Mouse (Mus musculus) olfactory bulb, adult 2 months (tissue): ENCODE data around the gene Lrguk. TPM values are rescaled to one million over a fixed set of nuclear protein-coding genes. Genes with fewer than 3 reads are reported as not detected.

Source experiments
- H3K27ac ChIP-seq: fragments of 200-500 bp; 2 replicates; pipeline ENCODE4 v1.5.1; 2012; ENCODE audit warnings: low read depth, low read length; ENCODE audit not compliant: insufficient read depth
- H3K4me1 ChIP-seq: fragments of 200-500 bp; 2 replicates; pipeline ENCODE4 v1.6.1; 2012; ENCODE audit warnings: low read length; ENCODE audit not compliant: control insufficient read depth, insufficient read depth
- H3K4me3 ChIP-seq: fragments of 200-500 bp; 2 replicates; pipeline ENCODE4 v1.5.1; 2012; ENCODE audit warnings: mild to moderate bottlenecking, low read depth, low read length, moderate library complexity; ENCODE audit not compliant: insufficient read depth
- CTCF ChIP-seq: fragments of 200-500 bp; IDR thresholded peaks from 2 replicates; pipeline ENCODE4 v1.5.1; 2012; ENCODE audit warnings: low read depth, mild to moderate bottlenecking, low read length, moderate library complexity; ENCODE audit not compliant: insufficient read depth
- POLR2A ChIP-seq: fragments of 200-500 bp; IDR thresholded peaks from 2 replicates; pipeline ENCODE4 v1.6.1; 2012; ENCODE audit warnings: mild to moderate bottlenecking, low read depth, low read length, moderate library complexity; ENCODE audit not compliant: insufficient read depth
- WGBS: fragments of 180-500 bp; shearing (Covaris S2); methylation state at CpG from one replicate; pipeline ENCODE4 v1.1.7; 2018; 5-methylcytosine and 5-hydroxymethylcytosine counted together
- polyA plus RNA-seq: library from polyadenylated mRNA; stranded (reverse); fragments of >200 nt; gene quantifications from 2 replicates; pipeline ENCODE4 v1.2.4, GENCODE M21; 2012; ENCODE audit warnings: low replicate concordance; ENCODE audit not compliant: missing spikeins, insufficient read depth, insufficient read length

Lrguk gene
- polyA plus RNA-seq, 1 experiment, result not detected

DNA sequence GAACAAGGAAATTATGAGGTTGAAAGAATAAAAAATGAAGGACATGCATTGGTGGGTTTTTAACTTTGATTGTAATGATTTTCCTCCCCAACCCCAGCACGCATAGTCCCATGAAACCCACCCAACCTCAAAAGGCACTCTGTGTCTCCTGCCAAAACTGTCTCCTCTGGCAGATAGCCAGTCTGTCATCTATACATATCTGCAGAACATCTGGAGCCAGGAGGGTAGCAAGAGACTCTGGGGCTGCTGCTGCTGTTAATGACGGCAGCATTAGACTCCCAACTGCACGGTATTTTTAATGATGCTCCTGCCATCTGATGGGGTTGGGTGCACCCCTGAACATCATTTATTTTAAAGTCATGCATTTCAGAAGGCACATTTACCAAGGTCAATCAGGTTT lies 59.7 kb downstream of the Lrguk start:
- 69% methylated on average over 3 of the region's 3 CpGs for WGBS

GRCm38 (mm10) chr6:34091537-34091936 lies 62.3 kb downstream of the Lrguk start:
- H3K4me3 ChIP-seq, result no peak overlapping the region

More for the DNA sequence above, 59.7 kb downstream of the Lrguk start:
- TF ChIP-seq POLR2A (no peak), CTCF (no peak)
- Histone ChIP-seq H3K4me3 (no peak overlapping the region), H3K27ac (no peak overlapping the region), H3K4me1 (no peaks in the 10 kb centered on the region)

DNA sequence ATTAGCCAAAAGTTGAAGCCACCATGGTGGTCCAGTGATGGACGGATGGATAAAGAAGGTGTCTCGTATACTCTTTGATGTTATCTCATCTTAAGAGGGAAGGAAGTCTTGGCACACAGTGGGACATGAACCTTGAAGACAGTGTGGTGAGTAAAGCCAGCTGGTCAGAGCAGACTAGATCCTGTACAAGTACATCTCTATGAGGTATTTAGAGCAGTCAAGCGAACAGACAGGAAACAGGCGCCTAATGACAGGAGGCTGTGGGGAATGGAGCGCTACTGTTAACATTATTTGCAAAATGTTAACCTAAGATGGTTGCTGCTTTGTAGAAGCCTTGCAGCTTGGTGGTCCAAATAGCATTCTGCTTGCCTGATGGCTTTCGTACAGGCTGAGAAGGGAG lies 67.0 kb downstream of the Lrguk start:
- H3K4me3 ChIP-seq, result no peak overlapping the region
- TF ChIP-seq POLR2A, result no peak
- TF ChIP-seq CTCF, result no peak
- 97% methylated on average over 6 of the region's 6 CpGs for WGBS
- no peak overlapping the region for H3K27ac ChIP-seq
- no peaks in the 10 kb centered on the region for H3K4me1 ChIP-seq

More at GRCm38 (mm10) chr6:34091537-34091936, 62.3 kb downstream of the Lrguk start:
- WGBS, result 74% methylated on average over 3 of the region's 3 CpGs
- no peaks in the 10 kb centered on the region for H3K4me1 ChIP-seq
- no peak for TF ChIP-seq POLR2A
- no peak for TF ChIP-seq CTCF
- no peak overlapping the region for H3K27ac ChIP-seq

DNA sequence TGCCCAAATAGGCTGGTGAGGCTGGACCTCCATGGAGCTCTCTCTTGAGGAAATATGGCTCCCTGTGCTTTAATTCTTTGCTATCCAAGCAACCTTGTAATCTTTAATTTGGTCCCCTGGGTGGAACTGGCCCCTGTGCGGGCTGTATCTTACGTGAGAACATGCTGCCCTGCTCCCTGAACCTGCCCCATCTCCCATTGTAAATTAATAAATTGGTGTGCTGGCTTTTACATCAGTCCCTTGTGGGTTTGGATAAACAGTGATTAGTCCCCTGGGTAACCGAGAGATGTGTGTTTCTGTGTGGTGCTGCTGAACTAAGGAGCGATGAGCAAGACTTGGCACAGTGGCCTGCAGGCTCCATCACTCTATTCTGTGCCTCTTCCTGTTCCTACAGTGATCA lies 67.7 kb downstream of the Lrguk start:
- 81% methylated on average over 4 of the region's 4 CpGs for WGBS
- no peaks in the 10 kb centered on the region for H3K4me1 ChIP-seq
- no peak overlapping the region for H3K27ac ChIP-seq
- no peak for TF ChIP-seq POLR2A
- no peak for TF ChIP-seq CTCF
- H3K4me3 ChIP-seq, result no peak overlapping the region

- no peak overlapping the region for H3K4me3 ChIP-seq
- H3K4me1 ChIP-seq, result no peaks in the 10 kb centered on the region
- no peak for TF ChIP-seq CTCF
- no peak for TF ChIP-seq POLR2A
- WGBS, result 96% methylated on average over 6 of the region's 6 CpGs
- H3K27ac ChIP-seq, result no peak overlapping the region
Observed at GRCm38 (mm10) chr6:34099725-34100124, 70.5 kb downstream of the Lrguk start.

DNA sequence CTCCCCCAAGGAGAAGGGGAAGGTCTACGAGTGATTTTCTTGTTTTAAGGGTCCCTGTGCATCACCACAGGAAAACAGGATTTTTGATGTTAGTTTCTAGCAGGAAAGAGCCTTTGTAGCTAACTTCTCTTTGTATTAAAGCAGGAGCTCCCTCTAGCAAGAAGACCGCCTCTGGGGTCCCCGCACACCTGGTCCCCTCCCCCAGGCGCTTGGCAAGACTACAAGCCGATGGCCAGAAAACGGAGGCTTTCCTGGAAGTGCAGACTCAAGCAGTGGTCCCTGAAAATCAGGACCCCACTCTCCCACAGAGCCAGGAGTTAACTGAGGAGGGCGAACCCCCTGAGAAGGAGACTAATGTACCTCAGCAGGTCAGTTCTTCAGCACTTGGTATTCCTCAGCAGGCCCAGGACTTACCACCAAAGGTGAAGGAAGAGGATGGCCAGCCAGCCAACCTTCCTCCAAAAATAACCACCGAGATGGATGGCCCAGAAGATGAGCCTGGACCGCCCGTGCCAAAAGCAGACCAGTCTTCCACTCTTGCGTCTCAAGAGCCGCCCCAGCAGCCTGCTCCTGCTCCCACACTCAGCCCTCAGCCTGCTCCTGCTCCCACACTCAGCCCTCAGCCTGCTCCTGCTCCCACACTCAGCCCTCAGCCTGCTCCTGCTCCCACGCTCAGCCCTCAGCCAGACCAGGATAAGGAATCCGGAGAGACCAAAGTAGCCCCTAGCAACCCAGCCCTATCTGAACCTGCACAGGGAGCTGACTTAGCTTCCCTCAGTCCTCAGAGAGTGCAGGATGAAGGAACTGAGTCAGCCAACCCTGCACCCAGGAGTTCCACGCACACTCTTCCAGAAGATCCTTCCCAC lies 72.5 kb downstream of the Lrguk start:
- no peak for TF ChIP-seq CTCF
- TF ChIP-seq POLR2A, result no peak
- whole genome bisulfite sequencing, result 92% methylated on average over 15 of the region's 15 CpGs
- H3K4me3 ChIP-seq, result no peak overlapping the region
- H3K27ac ChIP-seq, result no peak overlapping the region
- H3K4me1 ChIP-seq, result no peaks in the 10 kb centered on the region

DNA sequence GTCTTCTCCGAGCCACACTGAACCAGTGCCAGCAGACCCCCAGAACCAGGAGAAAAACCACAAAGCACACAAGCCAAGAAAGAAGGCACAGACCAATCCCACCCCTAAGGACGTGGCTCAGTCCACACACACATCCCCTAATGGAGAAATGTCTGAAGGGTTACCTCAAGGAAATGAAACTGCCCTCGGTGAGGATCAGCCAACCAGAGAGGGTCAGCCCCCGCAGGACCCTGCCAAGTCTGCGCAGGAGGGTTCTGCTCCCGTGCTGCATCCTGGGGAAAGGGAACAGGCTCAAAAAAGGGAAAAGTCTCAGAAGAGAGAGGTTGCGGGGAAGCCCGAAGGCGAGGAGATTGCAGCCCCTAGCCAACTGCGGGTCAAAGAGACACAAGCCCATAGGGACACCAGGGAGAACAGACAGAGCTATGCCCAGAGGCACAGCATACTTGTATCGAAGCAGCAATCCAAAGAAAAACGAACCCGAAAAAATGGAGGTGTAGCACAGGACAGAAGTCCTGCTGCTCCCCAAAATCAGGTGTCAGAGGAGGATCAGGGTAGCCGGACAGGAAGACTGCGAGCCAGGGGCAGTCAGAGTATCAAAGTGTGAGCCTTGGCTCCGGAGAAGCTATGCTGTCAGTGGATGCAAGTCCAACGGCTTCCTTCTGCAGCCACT lies 74.1 kb downstream of the Lrguk start:
- Histone ChIP-seq H3K27ac (no peak overlapping the region), H3K4me1 (no peaks in the 10 kb centered on the region), H3K4me3 (no peak overlapping the region)
- 95% methylated on average over 17 of the region's 17 CpGs for WGBS
- no peak for TF ChIP-seq CTCF
- TF ChIP-seq POLR2A, result no peak

GRCm38 (mm10) chr6:34110571-34110970 lies 81.3 kb downstream of the Lrguk start:
- Histone ChIP-seq H3K4me3 (no peak overlapping the region), H3K27ac (no peak overlapping the region), H3K4me1 (no peaks in the 10 kb centered on the region)
- no peak for TF ChIP-seq CTCF
- TF ChIP-seq POLR2A, result no peak
- 53% methylated on average over 10 of the region's 10 CpGs for WGBS

DNA sequence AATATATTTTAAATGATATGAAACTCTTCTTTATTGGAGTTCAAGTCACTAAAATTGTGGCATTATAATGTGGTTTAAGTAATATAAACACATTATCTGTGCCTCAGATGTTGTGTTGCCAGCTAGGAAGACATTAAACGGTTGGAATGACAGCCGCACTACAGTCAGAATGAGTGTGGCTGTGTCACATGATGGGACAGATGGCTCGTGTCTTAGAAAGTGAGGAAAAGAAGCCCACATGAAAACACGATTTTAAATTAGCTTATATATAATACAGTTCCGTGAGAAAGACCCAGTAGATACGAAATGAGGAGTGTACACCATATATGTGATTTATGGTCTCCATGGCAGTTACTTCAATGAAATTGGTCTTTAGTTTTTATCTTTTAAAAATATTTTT lies 82.2 kb downstream of the Lrguk start:
- TF ChIP-seq CTCF (no peak), POLR2A (no peak)
- H3K4me3 ChIP-seq, result no peak overlapping the region
- 93% methylated on average over 6 of the region's 6 CpGs for WGBS
- no peak overlapping the region for H3K27ac ChIP-seq
- no peaks in the 10 kb centered on the region for H3K4me1 ChIP-seq
